Mouse (Mus musculus): ENCODE results near the gene Plekhb1. TPM values are rescaled to one million over a fixed set of nuclear protein-coding genes. Genes with fewer than 3 reads are reported as not detected.
A peak's percentile ranks its signal among the peaks of the same experiment; 100 is the strongest.

Gene Plekhb1
- total and polyA plus RNA-seq, 2 experiments from 2014 or later: 1.1 to 2.7 TPM

DNA sequence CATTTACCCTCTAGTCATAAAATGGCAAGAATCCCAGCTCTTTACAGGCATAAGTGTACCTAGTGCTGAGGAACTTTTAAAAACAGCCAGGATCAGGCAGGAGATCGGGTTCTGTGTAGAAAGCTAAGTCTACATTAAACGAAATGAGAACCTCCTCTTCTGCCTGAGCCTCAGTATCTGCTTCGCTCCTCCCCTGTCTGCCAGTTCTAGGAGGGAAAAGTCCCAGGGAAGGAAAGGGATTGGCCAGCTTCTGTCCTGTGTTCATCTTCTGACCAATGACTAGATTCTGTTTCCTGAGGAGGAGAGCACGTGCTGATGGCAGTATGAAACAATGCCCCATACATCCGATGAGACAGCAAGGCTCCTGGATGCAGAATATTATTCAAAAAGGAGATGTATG is 18.9 kb upstream of the Plekhb1 start:
- no peak for ATAC-seq (ENCODE audit: insufficient read depth, low read depth)
- Histone ChIP-seq H3K9ac (replicated peaks; ENCODE audit: low read depth, low read length) (no peak overlapping the region), H3K4me2 (ENCODE audit: low read depth, low read length) (no peak overlapping the region), H3K36me3 (replicated peaks; ENCODE audit: control insufficient read depth, insufficient read depth, low read length) (no peaks in the 10 kb centered on the region), H3K4me3 (ENCODE audit: low read depth, low read length) (no peak overlapping the region), H3K4me1 (ENCODE audit: control insufficient read depth, insufficient read depth) (no peaks in the 10 kb centered on the region), H3K27me3 (ENCODE audit: control insufficient read depth, insufficient read depth, low read length) (no peaks in the 10 kb centered on the region), H3K27ac (ENCODE audit: low read depth) (no peak overlapping the region), H3K9me3 (replicated peaks; ENCODE audit: control insufficient read depth, low read length) (no peaks in the 10 kb centered on the region)
- no peak for DNase-seq (ENCODE audit: low spot score)
- 51% methylated on average over 5 of the region's 5 CpGs for WGBS
- TF ChIP-seq EP300 (IDR thresholded peaks at IDR 0.05; ENCODE audit: low read depth) (no peak), CTCF (IDR thresholded peaks at IDR 0.05; ENCODE audit: low read depth) (no peak)

DNA sequence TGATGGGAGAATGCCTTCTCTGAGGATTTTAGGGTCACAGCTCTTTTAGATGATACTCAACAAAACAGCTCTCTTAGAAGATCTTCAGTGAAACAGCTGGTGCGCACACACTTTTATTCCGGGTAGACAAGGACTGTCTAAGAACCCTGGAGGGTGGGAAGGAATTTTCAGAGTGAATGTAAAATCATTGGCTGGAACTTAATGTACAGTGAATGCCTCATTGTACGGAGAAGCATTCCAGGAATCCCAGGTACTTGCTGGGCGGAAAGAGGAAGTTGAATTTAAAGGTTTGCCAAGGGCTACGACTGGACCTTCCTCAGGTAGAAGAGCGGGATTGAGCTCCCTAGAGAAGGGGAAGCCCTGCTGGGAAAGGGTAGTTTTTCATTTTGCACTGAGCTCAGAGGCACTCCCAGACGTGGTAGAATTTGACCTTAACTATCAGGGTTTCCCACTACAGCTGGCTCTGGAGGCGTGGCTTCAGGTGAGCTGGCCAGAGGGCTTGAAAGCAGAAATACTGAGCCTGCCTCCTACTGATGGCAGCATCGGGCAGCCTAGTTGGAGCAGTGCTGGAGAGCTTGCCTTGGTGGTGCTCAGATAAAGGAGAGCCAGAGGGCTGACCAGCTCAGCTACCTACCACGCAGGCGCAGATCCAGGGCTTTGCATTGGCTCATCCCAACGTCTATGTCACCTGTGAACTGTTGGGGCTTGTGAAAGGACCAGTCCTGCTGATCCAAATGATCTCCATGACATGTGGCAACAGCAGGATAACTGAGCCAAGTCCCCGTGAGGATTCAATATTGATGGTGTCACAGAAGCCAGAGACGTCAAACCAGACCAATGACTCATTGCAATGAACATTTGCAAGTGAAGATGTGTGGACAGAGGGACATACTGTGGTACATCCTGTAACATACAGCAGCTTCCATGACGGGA is 17.0 kb upstream of the Plekhb1 start:
- TF ChIP-seq EP300 (IDR thresholded peaks at IDR 0.05; ENCODE audit: low read depth): no peak
- no peak for TF ChIP-seq CTCF (IDR thresholded peaks at IDR 0.05; ENCODE audit: low read depth)
- Histone ChIP-seq H3K4me3 (ENCODE audit: low read depth, low read length) (no peak overlapping the region), H3K36me3 (replicated peaks; ENCODE audit: control insufficient read depth, insufficient read depth, low read length) (no peaks in the 10 kb centered on the region), H3K9ac (replicated peaks; ENCODE audit: low read depth, low read length) (no peak overlapping the region), H3K27ac (ENCODE audit: low read depth) (no peak overlapping the region), H3K9me3 (replicated peaks; ENCODE audit: control insufficient read depth, low read length) (no peaks in the 10 kb centered on the region), H3K4me1 (ENCODE audit: control insufficient read depth, insufficient read depth) (no peaks in the 10 kb centered on the region), H3K4me2 (ENCODE audit: low read depth, low read length) (no peak overlapping the region), H3K27me3 (ENCODE audit: control insufficient read depth, insufficient read depth, low read length) (no peaks in the 10 kb centered on the region)
- 57% methylated on average over 15 of the region's 15 CpGs for WGBS
- no peak for ATAC-seq (ENCODE audit: insufficient read depth, low read depth)
- no peak for DNase-seq (ENCODE audit: low spot score)

DNA sequence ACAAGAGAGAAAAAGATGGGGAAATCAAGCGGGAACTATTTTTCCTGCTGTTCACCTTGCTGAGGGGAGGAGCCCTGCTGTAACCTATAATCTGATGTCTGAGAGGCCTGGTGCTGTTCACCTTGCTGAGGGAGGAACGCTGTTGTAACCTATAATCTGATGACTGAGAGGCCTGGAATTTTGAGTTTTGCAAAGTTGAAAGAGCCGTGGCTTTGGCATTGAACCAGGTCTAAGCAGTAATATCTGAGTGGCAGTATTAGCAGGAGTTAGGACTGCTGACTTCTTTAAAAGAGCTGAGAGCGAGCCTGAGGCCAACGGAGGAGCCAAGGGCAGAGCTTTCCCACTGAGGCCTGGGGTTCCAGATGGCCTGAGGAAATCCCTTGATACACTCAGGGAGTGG is 15.8 kb upstream of the Plekhb1 start:
- H3K4me1 ChIP-seq (ENCODE audit: control insufficient read depth, insufficient read depth): no peaks in the 10 kb centered on the region
- no peak overlapping the region for H3K27ac ChIP-seq (ENCODE audit: low read depth)
- TF ChIP-seq CTCF (IDR thresholded peaks at IDR 0.05; ENCODE audit: low read depth) (no peak), EP300 (IDR thresholded peaks at IDR 0.05; ENCODE audit: low read depth) (no peak)
- no peaks in the 10 kb centered on the region for H3K36me3 ChIP-seq (replicated peaks; ENCODE audit: control insufficient read depth, insufficient read depth, low read length)
- no peak overlapping the region for H3K4me3 ChIP-seq (ENCODE audit: low read depth, low read length)
- H3K4me2 ChIP-seq (ENCODE audit: low read depth, low read length): no peak overlapping the region
- WGBS: 72% methylated on average over 5 of the region's 5 CpGs
- DNase-seq (ENCODE audit: low spot score) (no peak), ATAC-seq (ENCODE audit: insufficient read depth, low read depth) (no peak)
- no peaks in the 10 kb centered on the region for H3K9me3 ChIP-seq (replicated peaks; ENCODE audit: control insufficient read depth, low read length)
- H3K9ac ChIP-seq (replicated peaks; ENCODE audit: low read depth, low read length): no peak overlapping the region
- no peaks in the 10 kb centered on the region for H3K27me3 ChIP-seq (ENCODE audit: control insufficient read depth, insufficient read depth, low read length)

DNA sequence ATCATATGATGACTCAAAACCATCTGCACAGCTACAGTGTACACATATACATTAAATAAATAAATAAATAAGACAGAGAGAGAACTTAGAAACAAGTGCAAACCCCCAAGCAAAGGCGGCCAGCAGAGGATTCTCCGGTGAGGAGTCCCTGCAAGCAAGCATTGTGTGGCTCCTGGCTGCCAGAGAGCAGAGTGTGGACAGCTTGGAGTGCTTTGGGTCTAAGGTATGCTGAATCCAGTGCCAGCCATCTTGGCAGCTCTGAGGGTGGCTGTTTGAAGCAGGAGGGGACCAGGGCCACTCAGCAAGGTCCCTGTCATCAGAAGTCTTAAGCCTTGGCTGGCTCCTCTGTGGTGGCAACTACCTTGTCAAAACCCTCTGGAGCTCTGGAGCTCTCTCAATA is 12.7 kb upstream of the Plekhb1 start:
- Histone ChIP-seq H3K4me2 (ENCODE audit: low read depth, low read length) (no peak overlapping the region), H3K36me3 (replicated peaks; ENCODE audit: control insufficient read depth, insufficient read depth, low read length) (no peaks in the 10 kb centered on the region), H3K4me3 (ENCODE audit: low read depth, low read length) (no peak overlapping the region), H3K27ac (ENCODE audit: low read depth) (no peak overlapping the region), H3K9ac (replicated peaks; ENCODE audit: low read depth, low read length) (no peak overlapping the region), H3K9me3 (replicated peaks; ENCODE audit: control insufficient read depth, low read length) (no peaks in the 10 kb centered on the region), H3K27me3 (ENCODE audit: control insufficient read depth, insufficient read depth, low read length) (no peaks in the 10 kb centered on the region), H3K4me1 (ENCODE audit: control insufficient read depth, insufficient read depth) (no peaks in the 10 kb centered on the region)
- TF ChIP-seq EP300 (IDR thresholded peaks at IDR 0.05; ENCODE audit: low read depth): no peak
- no peak for TF ChIP-seq CTCF (IDR thresholded peaks at IDR 0.05; ENCODE audit: low read depth)
- ATAC-seq (ENCODE audit: insufficient read depth, low read depth) (peak; percentile 62), DNase-seq (ENCODE audit: low spot score) (peak; percentile 31)
- WGBS: 37% methylated on average over 2 of the region's 2 CpGs

DNA sequence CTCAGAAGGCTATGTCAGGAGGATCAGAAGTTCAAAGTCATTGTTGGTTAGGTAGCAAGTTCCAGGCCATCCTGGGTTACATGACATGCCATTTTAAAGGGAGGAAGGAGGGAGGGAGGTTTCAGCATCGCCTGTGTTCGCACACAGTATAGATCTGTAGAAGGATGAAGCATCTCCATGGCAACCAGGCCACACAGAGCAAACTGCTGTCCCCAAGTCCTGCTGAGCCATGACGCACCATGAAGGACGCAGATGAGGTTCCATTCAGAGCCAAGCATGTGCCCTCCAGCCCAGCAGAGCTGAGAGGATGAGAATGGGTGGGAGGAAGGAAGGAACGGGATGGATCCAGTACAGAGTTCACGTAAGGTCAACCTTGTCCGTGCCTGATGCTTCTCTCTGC is 11.2 kb upstream of the Plekhb1 start:
- WGBS: 75% methylated on average over 7 of the region's 7 CpGs
- ATAC-seq (ENCODE audit: insufficient read depth, low read depth) (no peak), DNase-seq (ENCODE audit: low spot score) (no peak)
- Histone ChIP-seq H3K27ac (ENCODE audit: low read depth) (no peak overlapping the region), H3K4me1 (ENCODE audit: control insufficient read depth, insufficient read depth) (no peaks in the 10 kb centered on the region), H3K4me3 (ENCODE audit: low read depth, low read length) (no peak overlapping the region), H3K4me2 (ENCODE audit: low read depth, low read length) (no peak overlapping the region), H3K27me3 (ENCODE audit: control insufficient read depth, insufficient read depth, low read length) (no peaks in the 10 kb centered on the region), H3K36me3 (replicated peaks; ENCODE audit: control insufficient read depth, insufficient read depth, low read length) (no peaks in the 10 kb centered on the region), H3K9me3 (replicated peaks; ENCODE audit: control insufficient read depth, low read length) (no peaks in the 10 kb centered on the region), H3K9ac (replicated peaks; ENCODE audit: low read depth, low read length) (no peak overlapping the region)
- no peak for TF ChIP-seq CTCF (IDR thresholded peaks at IDR 0.05; ENCODE audit: low read depth)
- no peak for TF ChIP-seq EP300 (IDR thresholded peaks at IDR 0.05; ENCODE audit: low read depth)

Data from heart, postnatal 0 days (tissue).